Comparison of ENCODE assay signal across 8 mouse cellular contexts in the genomic region with DNA sequence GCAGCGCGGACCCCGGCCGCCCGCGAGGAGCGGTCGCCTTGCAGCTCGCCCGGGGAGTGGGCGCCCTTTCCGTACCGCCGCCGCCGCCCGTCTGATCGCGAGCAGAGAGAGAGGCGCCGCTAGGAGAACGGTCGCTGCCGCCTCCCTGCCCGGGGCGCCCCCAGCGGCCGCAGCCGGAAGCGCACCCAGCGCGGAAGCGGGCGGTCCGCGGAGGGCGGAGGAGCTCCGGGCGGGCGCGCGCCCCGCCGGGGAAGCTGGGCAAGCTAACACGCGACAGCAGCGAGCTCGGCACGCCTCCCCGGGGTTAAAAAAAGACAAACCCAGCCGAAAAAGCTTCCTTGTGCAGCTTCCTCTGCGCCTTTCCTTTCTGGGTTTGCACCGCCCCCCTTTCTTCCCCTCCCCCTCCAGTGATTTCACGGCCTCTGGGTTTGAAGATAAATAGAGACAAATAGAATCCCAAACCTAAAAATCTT. TPM values are rescaled to one million over a fixed set of nuclear protein-coding genes. Genes with fewer than 3 reads are reported as not detected.
DNase-seq lines count a peak whose midpoint lies in the region; ATAC-seq lines count a peak whose summit lies in the region.

A gene (minus strand): TSS at position 93 of the 473 bp plus-strand sequence.

- DNase-seq in NIH3T3 (ENCODE audit: low read depth) = peak; percentile 96
- DNase-seq in cerebellum, adult 9-10 months = peak; percentile 81
- DNase-seq in layer of hippocampus, postnatal 14 days (ENCODE audit: low spot score in 2 of 2) = peak; percentile 89
- peak; percentile 94 for DNase-seq in lung, postnatal 10 days
- peak; percentile 95 for DNase-seq in ovary, postnatal 14 days (ENCODE audit: low spot score)
- DNase-seq in thymus, postnatal 10 days (ENCODE audit: low spot score in 2 of 2) = peak; percentile 89 to 96

- peak; percentile 77 for ATAC-seq in frontal cortex, adult (ENCODE audit: low TSS enrichment)
- peak; percentile 82 to 87 for ATAC-seq in hematopoietic stem cell, adult 5-6 weeks (replicated peaks in 1 of 2; ENCODE audit: insufficient read depth in 1 of 2, low FRiP score in 2 of 2, low TSS enrichment in 1 of 2, low read depth in 1 of 2, poor library complexity in 2 of 2, severe bottlenecking in 2 of 2)

RNA-seq across cellular contexts. Expression of the gene that starts here (rescaled TPM):
- 27.8 and 31.7 TPM in 2 replicates for total RNA-seq in hematopoietic stem cell, adult 5-6 weeks (2017)
- total RNA-seq in layer of hippocampus, postnatal 14 days (2021) = 10 to 100 TPM; 41.6 to 41.9 TPM

Comparison
In these comparisons a context has a peak if more than half of its experiments do, and no peak if none do; other contexts are left out.
1. Peak in every context shown above with its lines: DNase-seq and ATAC-seq.